Mouse (Mus musculus) stomach, embryonic 14.5 days (tissue): ENCODE results near the gene Tmem38b. TPM values are rescaled to one million over a fixed set of nuclear protein-coding genes. Genes with fewer than 3 reads are reported as not detected.

ENCODE experiments used
- ATAC-seq: fragments of 200-750 bp; cut with Nextera tagmentation; 2 replicates; pipeline ENCODE4 v1.8.0; 2017; ENCODE audit warnings: low read depth, moderate TSS enrichment; ENCODE audit not compliant: insufficient number of reproducible peaks, insufficient read depth, low FRiP score
- H3K27ac ChIP-seq: fragments of 300-500 bp; sonication (generic); 2 replicates; pipeline ENCODE4 v1.5.1; 2014; ENCODE audit warnings: mild to moderate bottlenecking, low read length, moderate library complexity, mixed read lengths
- H3K27me3 ChIP-seq: fragments of 300-500 bp; sonication (generic); 2 replicates; pipeline ENCODE4 v1.6.1; 2014; ENCODE audit warnings: low read length, control low read depth, mixed read lengths; ENCODE audit not compliant: control insufficient read depth, insufficient read depth
- H3K36me3 ChIP-seq: fragments of 300-500 bp; sonication (generic); 2 replicates; pipeline ENCODE4 v1.6.1; 2014; ENCODE audit warnings: mild to moderate bottlenecking, control low read depth, low read length, moderate library complexity, mixed read lengths; ENCODE audit not compliant: control insufficient read depth, insufficient read depth
- H3K4me1 ChIP-seq: fragments of 300-500 bp; sonication (generic); 2 replicates; pipeline ENCODE4 v1.6.1; 2014; ENCODE audit warnings: low read length, control low read depth, mixed read lengths; ENCODE audit not compliant: control insufficient read depth, insufficient read depth
- H3K4me2 ChIP-seq: fragments of 300-500 bp; sonication (generic); replicated peaks from 2 replicates; pipeline ENCODE4 v1.6.1; 2014; ENCODE audit warnings: low read depth, low read length, control low read depth
- H3K4me3 ChIP-seq: fragments of 300-500 bp; sonication (generic); 2 replicates; pipeline ENCODE4 v1.5.1; 2014; ENCODE audit warnings: low read depth, low read length, control low read depth
- H3K9ac ChIP-seq: fragments of 300-500 bp; sonication (generic); replicated peaks from 2 replicates; pipeline ENCODE4 v1.6.1; 2014; ENCODE audit warnings: low read depth, mild to moderate bottlenecking, control low read depth, low read length, moderate library complexity, mixed read lengths
- H3K9me3 ChIP-seq: fragments of 300-500 bp; sonication (generic); 2 replicates; pipeline ENCODE4 v1.6.1; 2016; ENCODE audit warnings: low read depth, low read length, control low read depth; ENCODE audit not compliant: control insufficient read depth
- WGBS: fragments of 180-500 bp; shearing (Covaris S2); extraction: QIAGEN DNeasy Blood & Tissue Kit; methylation state at CpG from one replicate; pipeline ENCODE4 v1.1.7; 2014; 5-methylcytosine and 5-hydroxymethylcytosine counted together
- polyA plus RNA-seq: library from polyadenylated mRNA; unstranded; fragments of >200 nt; fragmentation: Nextera tagmentation; extraction: Ambion mirVana; gene quantifications from 2 replicates; pipeline ENCODE4 v1.2.1, GENCODE M21; 2014

Gene Tmem38b
- polyA plus RNA-seq, 1 experiment from 2014 or later, result 8.6 TPM

DNA sequence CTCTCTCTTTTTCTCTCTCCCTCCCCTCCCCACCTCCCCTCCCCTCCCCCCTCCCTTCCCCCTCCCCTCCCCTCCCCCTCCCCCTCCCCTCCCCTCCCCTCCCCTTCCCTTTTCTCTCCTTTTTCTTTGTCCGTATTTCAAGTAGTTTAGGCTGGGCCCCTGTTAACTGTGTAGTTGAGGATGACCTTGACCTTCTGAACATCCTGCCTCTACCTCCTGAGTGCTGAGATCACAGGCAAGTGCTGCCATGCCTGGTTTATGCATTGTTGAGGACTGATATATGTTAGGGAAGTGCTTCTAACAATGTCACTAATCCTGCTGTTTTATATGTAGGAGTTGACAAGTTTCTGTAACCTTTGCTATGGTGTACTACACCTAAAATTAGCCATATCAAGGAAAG lies 24.0 kb downstream of the Tmem38b start:
- Histone ChIP-seq H3K27ac (no peak overlapping the region), H3K4me2 (no peak overlapping the region), H3K9me3 (no peaks in the 10 kb centered on the region), H3K4me1 (no peaks in the 10 kb centered on the region), H3K4me3 (no peak overlapping the region), H3K9ac (no peak overlapping the region), H3K27me3 (no peaks in the 10 kb centered on the region), H3K36me3 (no peaks in the 10 kb centered on the region)
- no CpG with 5 or more reads among the region's 1 CpGs for WGBS
- no peak for ATAC-seq

DNA sequence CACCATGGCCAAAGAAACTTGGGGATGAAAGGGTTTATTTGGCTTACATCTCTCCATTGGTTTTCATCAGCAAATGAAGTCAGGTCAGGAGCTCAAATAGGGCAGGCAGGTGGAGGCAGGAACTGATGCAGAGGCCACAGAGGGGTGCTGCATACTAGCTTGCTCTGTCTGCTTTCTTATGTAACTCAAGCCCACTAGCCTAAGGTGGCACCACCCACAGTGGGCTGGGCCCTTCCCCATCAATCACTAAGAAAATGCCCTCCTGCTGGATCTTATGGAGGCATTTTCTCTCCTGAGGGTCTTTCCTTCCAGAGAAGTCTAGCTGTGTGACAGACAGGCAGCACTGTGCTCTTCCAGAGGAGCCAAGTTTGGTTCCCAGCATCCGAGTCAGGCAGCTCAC lies 27.5 kb downstream of the Tmem38b start:
- no peaks in the 10 kb centered on the region for H3K27me3 ChIP-seq

DNA sequence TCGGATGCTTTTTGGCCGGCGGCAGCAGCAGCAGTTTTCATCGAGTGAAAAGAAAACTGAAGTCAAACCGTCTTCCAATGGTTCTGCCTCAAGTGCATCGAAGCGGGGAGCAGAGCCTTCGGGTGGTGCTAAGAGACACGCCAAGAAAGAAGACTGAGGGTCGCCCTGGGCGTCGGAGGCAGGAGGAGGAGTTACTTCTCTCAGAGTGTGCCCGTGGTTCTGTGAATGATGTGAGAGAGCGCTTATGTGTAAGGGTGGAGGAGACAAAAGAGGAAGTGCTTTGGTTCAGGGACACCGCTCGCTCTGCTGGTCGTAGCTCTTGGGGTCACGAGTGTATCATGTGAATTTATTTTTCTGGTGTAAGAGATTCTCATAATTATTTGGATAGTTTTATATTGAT lies 34.1 kb downstream of the Tmem38b start:
- no peak overlapping the region for H3K27ac ChIP-seq
- no peak for ATAC-seq
- no peaks in the 10 kb centered on the region for H3K36me3 ChIP-seq
- WGBS, result 58% methylated on average over 18 of the region's 18 CpGs
- no peaks in the 10 kb centered on the region for H3K9me3 ChIP-seq
- no peak overlapping the region for H3K9ac ChIP-seq
- H3K4me2 ChIP-seq, result no peak overlapping the region
- no peaks in the 10 kb centered on the region for H3K27me3 ChIP-seq
- no peaks in the 10 kb centered on the region for H3K4me1 ChIP-seq
- no peak overlapping the region for H3K4me3 ChIP-seq

More for the DNA sequence above, 27.5 kb downstream of the Tmem38b start:
- whole genome bisulfite sequencing, result 75% methylated on average over 1 of the region's 1 CpGs
- H3K9ac ChIP-seq, result no peak overlapping the region
- H3K4me2 ChIP-seq, result no peak overlapping the region
- no peak for ATAC-seq
- H3K4me3 ChIP-seq, result no peak overlapping the region
- H3K9me3 ChIP-seq, result no peaks in the 10 kb centered on the region
- H3K36me3 ChIP-seq, result no peaks in the 10 kb centered on the region
- no peaks in the 10 kb centered on the region for H3K4me1 ChIP-seq
- H3K27ac ChIP-seq, result no peak overlapping the region

DNA sequence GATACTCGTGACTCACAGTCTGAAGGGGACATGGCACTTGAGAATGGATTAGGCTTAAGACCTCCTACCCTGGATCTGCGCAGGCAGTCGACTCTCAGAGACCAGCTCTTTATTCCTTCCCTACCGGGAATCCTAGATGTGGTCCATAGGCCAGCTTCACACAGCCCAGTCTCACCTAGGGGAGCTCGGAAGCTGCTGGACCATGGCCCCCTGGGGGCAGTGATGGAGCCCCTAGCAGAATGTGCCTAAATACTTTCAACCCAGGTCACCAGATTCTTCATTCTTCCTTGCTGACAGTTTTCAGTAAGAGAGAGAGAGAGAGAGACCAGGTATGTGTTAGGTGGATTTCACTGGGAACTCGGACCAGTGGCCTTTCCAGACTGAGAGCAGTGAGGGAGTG lies 36.3 kb downstream of the Tmem38b start:
- Histone ChIP-seq H3K9me3 (no peaks in the 10 kb centered on the region), H3K9ac (no peak overlapping the region), H3K4me2 (no peak overlapping the region), H3K4me1 (no peaks in the 10 kb centered on the region), H3K36me3 (no peaks in the 10 kb centered on the region), H3K4me3 (no peak overlapping the region), H3K27me3 (no peaks in the 10 kb centered on the region), H3K27ac (no peak overlapping the region)
- ATAC-seq, result no peak
- WGBS, result 83% methylated on average over 6 of the region's 6 CpGs

DNA sequence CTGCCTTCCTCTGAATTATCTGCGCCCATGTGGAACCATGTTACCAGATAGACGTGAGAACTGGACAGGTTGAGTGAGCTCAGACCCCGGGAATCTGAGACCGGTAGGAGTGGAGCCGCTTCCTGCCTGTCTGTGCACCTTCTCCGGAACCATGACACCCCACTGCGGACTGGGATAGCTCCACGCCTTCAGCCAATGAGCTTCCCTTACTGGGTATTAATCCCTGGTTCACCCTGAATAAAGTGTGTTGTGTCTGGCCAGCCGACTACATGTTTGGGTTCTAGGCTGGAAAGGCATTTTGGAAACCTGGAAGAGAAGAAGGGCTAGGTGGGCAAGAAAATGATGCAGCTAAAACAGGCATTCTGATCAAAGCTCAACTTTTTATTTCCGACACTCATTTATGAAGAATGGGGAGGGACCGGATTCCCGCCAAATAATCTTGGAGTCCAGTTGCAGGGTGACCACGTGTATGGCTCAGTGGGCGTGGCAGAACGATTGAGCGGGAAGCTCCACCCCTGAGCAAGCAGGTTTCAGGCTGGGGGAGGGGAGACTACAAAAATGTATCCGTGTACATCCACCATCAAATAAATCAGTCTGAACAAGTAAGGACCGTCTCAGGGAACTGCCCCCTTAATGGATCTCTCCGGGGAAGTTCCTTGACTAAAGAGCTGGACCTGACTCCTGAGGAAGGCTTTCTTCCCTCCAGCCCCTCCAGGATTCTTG lies 38.4 kb downstream of the Tmem38b start:
- Histone ChIP-seq H3K4me3 (no peak overlapping the region), H3K9ac (no peak overlapping the region), H3K27me3 (no peaks in the 10 kb centered on the region), H3K4me2 (no peak overlapping the region), H3K9me3 (no peaks in the 10 kb centered on the region), H3K4me1 (no peaks in the 10 kb centered on the region), H3K27ac (no peak overlapping the region), H3K36me3 (no peaks in the 10 kb centered on the region)
- ATAC-seq, result no peak
- WGBS, result 85% methylated on average over 19 of the region's 19 CpGs

DNA sequence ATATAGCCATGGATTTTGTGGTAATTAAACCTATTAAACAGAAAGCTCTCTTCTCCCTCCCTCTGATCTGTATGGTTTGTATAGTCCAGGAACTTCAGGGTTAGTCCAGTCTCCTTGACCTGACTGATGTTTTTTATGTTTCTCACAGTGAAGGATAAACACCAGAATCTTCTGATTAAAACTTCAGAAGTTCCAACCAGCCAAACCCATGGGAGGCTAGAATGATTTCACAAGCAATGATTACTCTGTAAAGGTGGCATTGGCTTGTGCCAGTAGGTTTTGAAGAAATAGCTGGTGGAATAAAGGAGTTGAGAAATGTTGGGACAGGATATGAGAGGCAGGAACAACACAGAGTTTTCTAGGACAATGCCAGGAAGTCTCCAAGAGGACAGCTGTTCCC lies 40.6 kb downstream of the Tmem38b start:
- H3K4me3 ChIP-seq, result no peak overlapping the region
- H3K27me3 ChIP-seq, result no peaks in the 10 kb centered on the region
- H3K4me2 ChIP-seq, result no peak overlapping the region
- H3K9me3 ChIP-seq, result no peaks in the 10 kb centered on the region; the same call in 1 of the 2 replicates
- H3K4me1 ChIP-seq, result no peaks in the 10 kb centered on the region
- H3K36me3 ChIP-seq, result no peaks in the 10 kb centered on the region
- no peak overlapping the region for H3K27ac ChIP-seq
- no peak overlapping the region for H3K9ac ChIP-seq
- no peak for ATAC-seq

DNA sequence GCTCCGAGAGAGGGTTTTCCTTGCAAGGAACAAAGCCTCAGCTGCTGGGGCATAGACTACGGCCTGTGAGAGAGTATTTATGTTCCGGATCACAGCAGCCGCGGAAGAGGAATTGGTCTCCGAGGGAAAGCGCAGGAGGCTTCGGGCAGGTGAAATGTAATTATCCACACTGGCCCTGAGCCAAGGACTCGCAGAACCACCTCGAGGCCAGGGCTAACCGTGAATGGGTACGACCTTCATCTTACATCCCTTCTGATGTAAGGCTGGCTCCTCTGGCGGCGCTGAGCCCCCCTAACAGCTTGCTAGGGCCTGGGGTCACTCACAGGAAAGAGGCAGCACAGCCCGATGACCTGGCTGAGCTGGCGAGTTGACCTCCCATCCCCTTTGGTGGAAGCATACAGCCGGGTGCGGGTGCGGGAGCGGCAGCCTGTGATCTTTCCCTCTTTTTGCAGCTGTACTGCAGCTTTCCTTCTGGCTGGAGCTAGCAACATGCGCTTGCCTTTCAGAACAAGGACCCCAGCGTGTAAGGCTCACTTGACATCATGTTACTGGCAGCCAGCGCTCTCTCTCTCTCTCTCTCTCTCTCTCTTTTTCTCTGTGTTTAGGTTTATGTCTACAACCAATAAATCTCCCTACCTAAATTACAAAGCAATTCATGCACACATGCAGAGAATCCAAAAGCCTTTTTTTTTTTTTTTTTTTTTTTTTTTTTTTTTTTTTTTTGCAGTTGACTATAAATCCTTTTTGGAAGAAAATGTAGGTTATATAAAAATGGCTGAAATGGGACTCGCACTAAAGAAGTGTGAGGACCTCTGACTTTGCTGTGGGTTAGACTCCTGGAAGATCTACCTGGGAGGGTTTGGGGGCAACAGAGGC lies 52.9 kb downstream of the Tmem38b start:
- 17% methylated on average over 24 of the region's 24 CpGs for WGBS
- Histone ChIP-seq H3K36me3 (no peaks in the 10 kb centered on the region), H3K27ac (no peak overlapping the region), H3K4me1 (0 out of 2 replicates have a peak, but pooled peaks cover 6% of the 10 kb centered on the region), H3K27me3 (no peaks in the 10 kb centered on the region), H3K9ac (no peak overlapping the region), H3K4me3 (0 out of 2 replicates have a peak overlapping the region, but pooled peaks have one; percentile 4), H3K9me3 (no peaks in the 10 kb centered on the region), H3K4me2 (peak overlapping the region; percentile 35)
- ATAC-seq, result no peak

DNA sequence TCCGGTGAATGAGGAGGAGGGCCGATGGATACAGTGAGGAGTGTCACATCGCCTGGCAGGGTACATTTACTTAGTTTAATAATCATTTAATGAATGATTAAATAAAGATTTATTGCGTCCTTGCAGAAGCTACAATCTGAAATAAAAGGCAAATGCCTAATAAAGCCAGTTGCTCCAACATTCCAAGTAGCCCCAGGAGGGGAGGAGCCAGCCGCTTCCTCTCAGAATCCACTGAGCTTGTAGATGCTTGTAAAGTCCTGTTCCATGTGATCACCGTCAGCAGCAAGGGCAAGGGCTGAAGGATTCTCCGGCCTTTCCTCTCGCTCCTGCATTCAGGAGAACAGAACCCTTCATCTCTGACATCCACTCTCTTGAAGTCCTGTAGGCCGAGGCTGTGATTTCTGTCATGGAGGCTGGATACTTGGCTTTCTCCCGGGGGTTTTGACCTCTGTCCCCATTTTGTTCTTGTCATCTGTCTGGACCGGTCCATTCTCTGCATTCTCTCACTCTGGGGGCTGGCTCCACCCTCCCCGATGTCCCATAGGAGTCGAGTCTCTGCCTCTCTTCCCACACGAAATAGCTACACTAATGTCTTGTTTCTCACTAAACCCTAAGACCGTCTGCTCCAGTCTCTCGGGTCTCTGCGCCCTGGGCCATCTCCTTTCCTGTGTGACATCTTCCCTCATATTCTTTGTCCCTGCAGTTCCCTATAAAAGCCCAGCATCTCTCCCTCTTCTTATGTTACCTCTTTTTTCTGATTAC lies 57.3 kb downstream of the Tmem38b start:
- no peak for ATAC-seq
- H3K36me3 ChIP-seq, result no peaks in the 10 kb centered on the region
- 75% methylated on average over 17 of the region's 17 CpGs for WGBS
- no peaks in the 10 kb centered on the region for H3K27me3 ChIP-seq
- no peaks in the 10 kb centered on the region for H3K9me3 ChIP-seq
- H3K4me3 ChIP-seq, result no peak overlapping the region
- 0 out of 2 replicates have a peak, but pooled peaks cover 6% of the 10 kb centered on the region for H3K4me1 ChIP-seq
- H3K27ac ChIP-seq, result no peak overlapping the region
- no peak overlapping the region for H3K4me2 ChIP-seq
- H3K9ac ChIP-seq, result no peak overlapping the region
